Mouse (Mus musculus) Patski (cell line): ENCODE data around the gene Iqgap2. TPM values are rescaled to one million over a fixed set of nuclear protein-coding genes. Genes with fewer than 3 reads are reported as not detected.

Source experiments
- ATAC-seq: fragments of 100-300 bp; one replicate; pipeline ENCODE4 v1.8.0; 2021
- CTCF ChIA-PET: fragments of 350-600 bp; sonication (Branson Sonifier 250); formaldehyde crosslinking; loops from one replicate; lab custom pipeline; 2022; ENCODE audit warnings: inconsistent platforms; lab: Charles Lee
- POLR2A ChIA-PET: fragments of 350-600 bp; sonication (Branson Sonifier 250); formaldehyde crosslinking; loops from one replicate; lab custom pipeline; 2022; ENCODE audit warnings: antibody characterized with exemption, inconsistent platforms; lab: Charles Lee
- DNase-seq: peaks from one replicate; pipeline ENCODE4 v3.0.0-alpha.2; 2011; ENCODE audit warnings: low read depth, low spot score
- H3K27me3 ChIP-seq: fragments of 371-371 bp; one replicate; pipeline ENCODE4 v1.5.1; 2021
- CTCF ChIP-seq: fragments of 100-300 bp; IDR thresholded peaks from one replicate; pipeline ENCODE4 v1.5.1; 2021
- in situ Hi-C: fragments of 300-500 bp; cut with MboI; formaldehyde crosslinking; loops from 3 replicates; pipeline ENCODE4 v1.11.1; 2018; ENCODE audit warnings: low pct_unique_long_range_greater_than_20kb, mixed read lengths
- polyA plus RNA-seq: library from polyadenylated mRNA; unstranded; gene quantifications from one replicate; pipeline ENCODE4 v1.2.3, GENCODE M21; 2021

Iqgap2 gene
- polyA plus RNA-seq, 1 experiment from 2014 or later, result 0.08 TPM

GRCm38 (mm10) chr13:95685736-95686135, 206.0 kb downstream of the Iqgap2 start:
- no peak for ATAC-seq
- H3K27me3 ChIP-seq, result no peaks in the 10 kb centered on the region
- ChIA-PET CTCF (no interaction called here), POLR2A (no interaction called here)
- no peak for DNase-seq
- TF ChIP-seq CTCF, result no peak
- in situ Hi-C loops, result no loop called here

- in situ Hi-C loops, result no loop called here
- DNase-seq, result no peak
- CTCF ChIA-PET, result no interaction called here
- POLR2A ChIA-PET, result no interaction called here
- ATAC-seq, result no peak
- no peak for TF ChIP-seq CTCF
- no peaks in the 10 kb centered on the region for H3K27me3 ChIP-seq
Observed at GRCm38 (mm10) chr13:95684656-95685244, 207.0 kb downstream of the Iqgap2 start.

GRCm38 (mm10) chr13:95679491-95679941, 212.2 kb downstream of the Iqgap2 start:
- DNase-seq (no peak), ATAC-seq (no peak)
- CTCF ChIA-PET, result no interaction called here
- in situ Hi-C loops, result no loop called here
- POLR2A ChIA-PET, result no interaction called here
- H3K27me3 ChIP-seq, result no peaks in the 10 kb centered on the region
- no peak for TF ChIP-seq CTCF

GRCm38 (mm10) chr13:95679078-95679477, 212.6 kb downstream of the Iqgap2 start:
- no peak for ATAC-seq
- no peak for TF ChIP-seq CTCF
- ChIA-PET CTCF (no interaction called here), POLR2A (no interaction called here)
- no peaks in the 10 kb centered on the region for H3K27me3 ChIP-seq
- in situ Hi-C loops, result no loop called here
- no peak for DNase-seq

- in situ Hi-C loops, result no loop called here
- POLR2A ChIA-PET, result no interaction called here
- CTCF ChIA-PET, result interaction anchor here (0.6 to 1.4 kb wide), 2 partner anchors 9 to 46 kb away, joined by 3 read pairs; no protein-coding TSS in a partner anchor
- ATAC-seq (no peak), DNase-seq (no peak)
- TF ChIP-seq CTCF, result no peak
- H3K27me3 ChIP-seq, result no peaks in the 10 kb centered on the region
Observed at GRCm38 (mm10) chr13:95672372-95672771, 219.3 kb downstream of the Iqgap2 start.

GRCm38 (mm10) chr13:95671108-95671897, 220.4 kb downstream of the Iqgap2 start:
- in situ Hi-C loops, result no loop called here
- no peaks in the 10 kb centered on the region for H3K27me3 ChIP-seq
- POLR2A ChIA-PET, result no interaction called here
- CTCF ChIA-PET, result interaction anchor here (0.6 kb wide), 1 partner anchor 10 kb away, joined by 3 read pairs; no protein-coding TSS in a partner anchor
- DNase-seq (no peak), ATAC-seq (no peak)
- TF ChIP-seq CTCF, result no peak

- ATAC-seq (no peak), DNase-seq (no peak)
- ChIA-PET POLR2A (no interaction called here), CTCF (no interaction called here)
- in situ Hi-C loops, result no loop called here
- no peak for TF ChIP-seq CTCF
- no peaks in the 10 kb centered on the region for H3K27me3 ChIP-seq
Observed at GRCm38 (mm10) chr13:95670534-95670933, 221.2 kb downstream of the Iqgap2 start.

GRCm38 (mm10) chr13:95667260-95667659, 224.5 kb downstream of the Iqgap2 start:
- no peaks in the 10 kb centered on the region for H3K27me3 ChIP-seq
- no peak for DNase-seq

GRCm38 (mm10) chr13:95665644-95666356, 225.9 kb downstream of the Iqgap2 start:
- no peaks in the 10 kb centered on the region for H3K27me3 ChIP-seq
- ChIA-PET POLR2A (interaction anchor here (0.6 to 0.8 kb wide), 2 partner anchors 38 to 102 kb away, joined by 3 to 4 read pairs; no protein-coding TSS in a partner anchor), CTCF (interaction anchor here (0.9 to 2.8 kb wide), 4 partner anchors 17 to 102 kb away, joined by 3 to 17 read pairs (median 4); no protein-coding TSS in a partner anchor)
- TF ChIP-seq CTCF, result no peak
- in situ Hi-C loops, result no loop called here
- DNase-seq (no peak), ATAC-seq (no peak)

More at GRCm38 (mm10) chr13:95667260-95667659, 224.5 kb downstream of the Iqgap2 start:
- in situ Hi-C loops, result no loop called here
- ChIA-PET POLR2A (no interaction called here), CTCF (interaction anchor here (1.5 to 2.2 kb wide), 3 partner anchors 9 to 104 kb away, joined by 4 to 14 read pairs (median 7); no protein-coding TSS in a partner anchor)
- peak; percentile 53 for TF ChIP-seq CTCF
- no peak for ATAC-seq

- no peak for TF ChIP-seq CTCF
- ATAC-seq (no peak), DNase-seq (no peak)
- in situ Hi-C loops, result loop anchor here (5.0 kb wide), 1 partner anchor 92 kb away; no protein-coding TSS in a partner anchor
- ChIA-PET CTCF (interaction anchor here (1.0 to 2.8 kb wide), 3 partner anchors 9 to 101 kb away, joined by 4 to 17 read pairs (median 4); no protein-coding TSS in a partner anchor), POLR2A (interaction anchor here (1.3 kb wide), 1 partner anchor 24 kb away, joined by 3 read pairs; no protein-coding TSS in a partner anchor)
- no peaks in the 10 kb centered on the region for H3K27me3 ChIP-seq
Observed at GRCm38 (mm10) chr13:95663834-95664233, 227.9 kb downstream of the Iqgap2 start.
